Mouse (Mus musculus) E14TG2a.4 (cell line): ENCODE measurements around the gene Bcor.

Experiments used
- CTCF ChIP-seq: conservative IDR thresholded peaks from 2 replicates; pipeline ENCODE4 v1.5.1; 2014; ENCODE audit warnings: low read length
- NANOG ChIP-seq: IDR thresholded peaks from 2 replicates; pipeline ENCODE4 v1.6.1; 2014; ENCODE audit warnings: borderline replicate concordance, low read length, mixed read lengths
- POU5F1 ChIP-seq: IDR thresholded peaks from 2 replicates; pipeline ENCODE4 v1.6.1; 2014; ENCODE audit warnings: low read length, borderline replicate concordance

DNA sequence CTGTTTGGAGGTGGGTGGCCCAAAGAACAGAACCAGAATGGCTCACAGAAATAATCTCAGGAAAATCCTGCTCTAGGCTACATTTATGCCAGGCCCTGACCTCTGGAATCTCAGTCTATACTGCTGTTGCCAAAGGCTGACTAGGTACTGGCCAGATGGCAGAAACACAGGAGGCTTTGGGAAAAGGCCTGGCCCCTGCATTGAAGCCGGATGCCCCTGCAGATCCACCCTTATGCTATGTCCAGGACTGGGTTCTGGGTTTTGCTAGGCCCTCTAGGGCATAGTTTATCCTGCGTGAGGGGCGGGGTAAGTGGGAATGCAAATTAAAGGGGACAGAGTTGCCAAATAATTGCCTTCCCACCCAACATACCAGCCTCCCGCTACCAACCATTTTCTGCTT, 75.5 kb downstream of the Bcor start:
- no peak for TF ChIP-seq CTCF
- TF ChIP-seq POU5F1, result no peak
- no peak for TF ChIP-seq NANOG
